Mouse (Mus musculus) myocyte (in vitro differentiated cells): ENCODE results near the gene Sorcs2.

Experiments used
- MAX ChIP-seq: IDR thresholded peaks from one replicate; pipeline ENCODE4 v1.6.1; 2011; ENCODE audit warnings: low read depth, mild to moderate bottlenecking, control low read depth
- POLR2A ChIP-seq: IDR thresholded peaks from one replicate; pipeline ENCODE4 v1.6.1; 2011; ENCODE audit warnings: low read depth, mild to moderate bottlenecking, control low read depth, moderate library complexity; ENCODE audit not compliant: insufficient read length
- SRF ChIP-seq: IDR thresholded peaks from one replicate; pipeline ENCODE4 v1.6.1; 2011; ENCODE audit warnings: low read depth; ENCODE audit not compliant: control insufficient read depth, insufficient read length
- TCF12 ChIP-seq: IDR thresholded peaks from one replicate; pipeline ENCODE4 v1.6.1; 2011; ENCODE audit warnings: mild to moderate bottlenecking, control low read depth; ENCODE audit not compliant: poor library complexity, insufficient read depth, severe bottlenecking
- USF1 ChIP-seq: IDR thresholded peaks from one replicate; pipeline ENCODE4 v1.6.1; 2011; ENCODE audit warnings: low read depth, mild to moderate bottlenecking, control low read depth, moderate library complexity

DNA sequence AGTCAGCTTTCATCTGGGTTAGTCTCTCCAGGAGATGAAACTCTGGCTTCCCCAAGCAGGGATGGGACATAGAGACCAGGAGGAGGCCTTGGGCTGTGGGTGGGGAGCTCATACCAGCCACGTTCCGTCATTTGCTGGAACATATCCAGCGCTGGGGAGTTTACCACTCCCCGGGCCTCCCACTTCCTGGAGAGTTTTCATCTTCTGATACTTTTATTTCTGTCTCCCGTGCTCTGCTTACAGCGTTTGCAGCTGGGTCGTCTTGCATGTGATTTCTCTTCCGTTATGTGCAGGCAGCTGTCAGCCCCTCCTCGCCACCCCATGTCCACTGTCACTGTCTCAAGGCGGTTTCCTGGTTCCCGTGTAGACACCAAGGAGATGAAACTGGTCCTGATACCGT, 424.1 kb downstream of the Sorcs2 start:
- no peak for TF ChIP-seq POLR2A
- no peak for TF ChIP-seq MAX
- no peak for TF ChIP-seq USF1
- TF ChIP-seq TCF12, result no peak
- no peak for TF ChIP-seq SRF
